Mouse (Mus musculus): Measurements from ENCODE around the gene Amt. TPM values are rescaled to one million over a fixed set of nuclear protein-coding genes. Genes with fewer than 3 reads are reported as not detected.
"Not testable (repeated sequence)": the region's sequence is repeated elsewhere in the genome, so short reads cannot be mapped to it uniquely, and the experiment has no call there.

The Amt gene
- polyA plus RNA-seq, 1 experiment from 2014 or later = 6.2 TPM

DNA sequence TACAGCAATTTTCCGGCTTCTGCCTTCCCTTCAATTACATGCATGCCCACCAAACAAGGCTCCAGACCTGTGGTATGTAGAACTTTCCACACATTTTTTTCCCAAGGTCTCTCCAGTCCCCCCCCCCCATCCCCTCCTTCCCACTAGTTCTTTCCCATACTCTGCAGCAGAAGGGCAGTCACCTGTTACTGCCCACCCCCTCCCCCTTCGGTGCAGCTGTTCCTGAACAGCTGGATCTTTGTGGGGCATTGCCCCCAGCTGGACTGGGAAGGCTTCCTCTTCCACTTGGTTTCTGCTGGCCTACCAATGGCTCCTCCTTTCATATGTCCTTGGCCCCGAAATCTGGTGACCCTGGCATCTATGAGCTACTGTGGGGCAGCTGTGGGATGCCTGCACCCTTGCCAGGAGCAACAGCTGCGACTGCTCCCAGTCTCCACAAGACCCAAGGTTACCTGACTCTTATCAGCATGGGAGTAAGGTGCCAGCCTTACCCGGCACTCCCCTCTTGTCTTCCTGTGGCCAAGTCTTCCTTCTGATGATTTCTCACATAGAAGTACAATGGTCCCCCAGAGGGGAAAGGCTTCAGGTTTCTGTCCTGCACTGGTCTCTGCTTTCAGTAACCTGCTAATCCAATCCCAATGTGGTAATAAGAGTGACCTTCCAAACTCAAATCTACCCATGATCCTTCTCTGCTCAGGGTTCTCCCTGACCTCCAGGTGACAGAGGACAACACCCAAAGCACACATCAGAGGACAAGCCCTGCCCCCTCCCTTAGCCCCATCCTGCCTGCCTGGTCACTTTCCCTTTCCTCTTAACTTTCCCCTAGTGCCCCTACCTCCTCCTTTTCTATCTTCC lies 21.9 kb upstream of the Amt start:
- Histone ChIP-seq H3K27ac (replicated peaks; ENCODE audit: low read depth, low read length) (no peak overlapping the region), H3K4me3 (ENCODE audit: low read depth, low read length) (no peak overlapping the region), H3K4me2 (ENCODE audit: low read depth, low read length) (no peak overlapping the region), H3K36me3 (ENCODE audit: control insufficient read depth, insufficient read depth, low read length) (no peaks in the 10 kb centered on the region), H3K27me3 (replicated peaks; ENCODE audit: control insufficient read depth, insufficient read depth, low read length) (no peaks in the 10 kb centered on the region), H3K4me1 (ENCODE audit: control insufficient read depth, insufficient read depth, low read length) (no peaks in the 10 kb centered on the region), H3K9me3 (ENCODE audit: control insufficient read depth, low read length) (no peaks in the 10 kb centered on the region), H3K9ac (ENCODE audit: low read depth, low read length) (no peak overlapping the region)
- DNase-seq (ENCODE audit: low spot score) (no peak), ATAC-seq (ENCODE audit: low read depth) (peak; percentile 79; the same call in 1 of the 2 replicates)
- 52% methylated on average over 5 of the region's 5 CpGs for WGBS

- H3K27me3 ChIP-seq (replicated peaks; ENCODE audit: control insufficient read depth, insufficient read depth, low read length) = no peaks in the 10 kb centered on the region
- no peak overlapping the region for H3K27ac ChIP-seq (replicated peaks; ENCODE audit: low read depth, low read length)
- H3K9ac ChIP-seq (ENCODE audit: low read depth, low read length) = no peak overlapping the region
- H3K4me1 ChIP-seq (ENCODE audit: control insufficient read depth, insufficient read depth, low read length) = no peaks in the 10 kb centered on the region
- ATAC-seq (ENCODE audit: low read depth) = no peak
- no peak for DNase-seq (ENCODE audit: low spot score)
- H3K4me2 ChIP-seq (ENCODE audit: low read depth, low read length) = no peak overlapping the region
- no peaks in the 10 kb centered on the region for H3K36me3 ChIP-seq (ENCODE audit: control insufficient read depth, insufficient read depth, low read length)
- H3K9me3 ChIP-seq (ENCODE audit: control insufficient read depth, low read length) = no peaks in the 10 kb centered on the region
- 49% methylated on average over 6 of the region's 6 CpGs for WGBS
- no peak overlapping the region for H3K4me3 ChIP-seq (ENCODE audit: low read depth, low read length)
Observed at GRCm38 (mm10) chr9:108275331-108275659, 21.4 kb upstream of the Amt start.

DNA sequence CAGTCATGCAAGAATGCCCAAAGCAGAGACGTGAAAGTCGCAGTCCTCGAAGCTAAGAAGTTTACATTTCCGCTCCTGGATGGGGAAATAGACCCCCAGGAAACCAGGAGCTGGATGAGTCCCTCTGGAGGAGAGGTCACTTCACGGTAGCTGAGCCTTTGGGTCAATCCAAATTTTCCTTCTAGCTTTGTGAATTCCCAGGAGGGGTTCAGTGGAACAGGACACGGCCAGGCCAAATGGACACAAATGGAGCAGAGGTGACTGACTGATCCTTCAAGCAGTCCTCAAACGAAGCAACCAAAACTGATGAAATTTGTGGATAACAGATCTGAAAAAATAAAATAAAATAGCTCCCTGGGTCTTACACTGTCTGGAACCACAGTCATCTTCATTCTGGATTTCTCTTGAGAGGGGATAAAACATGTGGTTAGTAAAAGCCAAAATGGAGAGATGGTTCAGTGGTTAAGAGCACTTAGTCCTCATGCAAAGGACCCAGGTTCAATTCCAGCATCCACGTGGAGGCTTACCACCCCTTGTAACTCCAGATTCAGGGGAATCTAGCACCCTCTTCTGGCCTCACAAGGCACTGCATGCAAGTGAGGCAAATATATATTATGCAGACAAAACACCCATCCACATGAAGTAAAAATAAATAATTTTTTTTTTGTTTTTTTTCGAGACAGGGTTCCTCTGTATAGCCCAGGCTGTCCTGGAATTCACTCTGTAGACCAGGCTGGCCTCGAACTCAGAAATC lies 17.8 kb upstream of the Amt start:
- Histone ChIP-seq H3K36me3 (ENCODE audit: control insufficient read depth, insufficient read depth, low read length) (no peaks in the 10 kb centered on the region), H3K9ac (ENCODE audit: low read depth, low read length) (no peak overlapping the region), H3K27me3 (replicated peaks; ENCODE audit: control insufficient read depth, insufficient read depth, low read length) (no peaks in the 10 kb centered on the region), H3K4me2 (ENCODE audit: low read depth, low read length) (no peak overlapping the region), H3K4me3 (ENCODE audit: low read depth, low read length) (no peak overlapping the region), H3K4me1 (ENCODE audit: control insufficient read depth, insufficient read depth, low read length) (no peaks in the 10 kb centered on the region), H3K27ac (replicated peaks; ENCODE audit: low read depth, low read length) (no peak overlapping the region), H3K9me3 (ENCODE audit: control insufficient read depth, low read length) (no peaks in the 10 kb centered on the region)
- 67% methylated on average over 10 of the region's 10 CpGs for WGBS
- DNase-seq (ENCODE audit: low spot score) (no peak), ATAC-seq (ENCODE audit: low read depth) (no peak)

DNA sequence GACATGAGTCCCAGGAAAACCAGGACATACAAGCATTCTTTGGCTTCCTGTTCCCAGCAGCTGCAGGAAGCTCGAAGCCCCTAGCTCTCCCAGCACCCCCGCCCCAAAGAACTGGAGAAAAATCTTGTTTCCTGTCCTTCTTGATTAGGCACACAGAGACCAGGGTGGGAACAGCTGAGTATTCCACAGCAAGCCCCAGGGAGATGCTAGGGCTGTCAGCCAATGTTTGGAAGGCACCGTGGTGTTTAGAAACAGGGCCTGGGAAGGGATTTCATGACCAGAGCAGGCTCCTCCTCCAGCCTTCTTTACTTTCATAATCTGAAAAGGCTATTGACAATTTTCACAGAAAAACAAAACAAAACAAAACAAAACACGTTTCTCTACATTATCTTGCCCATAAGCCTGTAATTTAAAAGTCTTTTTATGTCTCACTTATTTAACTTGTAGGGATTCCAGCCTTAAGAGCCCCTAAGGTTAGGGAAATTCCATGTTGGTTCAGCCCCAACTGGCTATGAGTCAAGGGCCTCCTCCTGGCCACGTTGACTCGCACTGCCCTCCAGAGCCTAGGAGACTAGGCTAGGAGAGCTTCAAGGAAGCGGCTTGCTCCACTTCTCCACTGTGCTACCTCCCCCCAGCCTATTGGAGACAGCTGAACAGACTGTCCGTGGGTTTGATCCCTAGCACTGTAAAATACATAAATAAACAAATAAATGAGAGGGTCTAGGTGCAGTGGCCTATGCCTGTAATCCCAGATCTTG lies 16.4 kb upstream of the Amt start:
- no peaks in the 10 kb centered on the region for H3K27me3 ChIP-seq (replicated peaks; ENCODE audit: control insufficient read depth, insufficient read depth, low read length)
- H3K4me2 ChIP-seq (ENCODE audit: low read depth, low read length) = no peak overlapping the region
- ATAC-seq (ENCODE audit: low read depth) = peak; percentile 86
- no peaks in the 10 kb centered on the region for H3K9me3 ChIP-seq (ENCODE audit: control insufficient read depth, low read length)
- H3K4me3 ChIP-seq (ENCODE audit: low read depth, low read length) = no peak overlapping the region
- DNase-seq (ENCODE audit: low spot score) = peak; percentile 90
- H3K4me1 ChIP-seq (ENCODE audit: control insufficient read depth, insufficient read depth, low read length) = no peaks in the 10 kb centered on the region
- H3K9ac ChIP-seq (ENCODE audit: low read depth, low read length) = no peak overlapping the region
- WGBS = 30% methylated on average over 8 of the region's 8 CpGs
- H3K27ac ChIP-seq (replicated peaks; ENCODE audit: low read depth, low read length) = peak overlapping the region; percentile 35
- no peaks in the 10 kb centered on the region for H3K36me3 ChIP-seq (ENCODE audit: control insufficient read depth, insufficient read depth, low read length)

DNA sequence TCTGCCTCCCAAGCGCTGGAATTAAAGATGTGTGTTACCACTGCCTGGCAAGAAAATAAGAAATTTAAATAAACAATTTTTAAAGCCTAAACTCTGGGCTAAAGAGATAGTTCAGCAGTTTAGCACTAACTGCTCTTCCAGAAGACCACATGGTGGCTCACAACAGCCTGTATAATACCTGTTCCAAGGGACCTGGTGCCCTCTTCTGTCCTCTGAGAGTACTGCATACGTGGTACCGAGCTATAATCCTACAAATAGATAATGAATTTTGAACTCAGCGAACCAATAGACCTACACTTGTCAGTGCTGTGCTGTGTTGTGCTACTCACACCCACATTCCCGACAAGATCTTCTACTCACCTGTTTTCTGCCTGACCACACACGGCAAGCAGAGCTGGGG lies 12.2 kb upstream of the Amt start:
- 12% methylated on average over 6 of the region's 6 CpGs for WGBS
- Histone ChIP-seq H3K4me3 (ENCODE audit: low read depth, low read length) (no peak overlapping the region), H3K27ac (replicated peaks; ENCODE audit: low read depth, low read length) (no peak overlapping the region), H3K9ac (ENCODE audit: low read depth, low read length) (no peak overlapping the region), H3K36me3 (ENCODE audit: control insufficient read depth, insufficient read depth, low read length) (no peaks in the 10 kb centered on the region), H3K4me1 (ENCODE audit: control insufficient read depth, insufficient read depth, low read length) (no peaks in the 10 kb centered on the region), H3K27me3 (replicated peaks; ENCODE audit: control insufficient read depth, insufficient read depth, low read length) (no peaks in the 10 kb centered on the region), H3K4me2 (ENCODE audit: low read depth, low read length) (no peak overlapping the region), H3K9me3 (ENCODE audit: control insufficient read depth, low read length) (no peaks in the 10 kb centered on the region)
- ATAC-seq (ENCODE audit: low read depth) = peak; percentile 77
- DNase-seq (ENCODE audit: low spot score) = peak; percentile 87

DNA sequence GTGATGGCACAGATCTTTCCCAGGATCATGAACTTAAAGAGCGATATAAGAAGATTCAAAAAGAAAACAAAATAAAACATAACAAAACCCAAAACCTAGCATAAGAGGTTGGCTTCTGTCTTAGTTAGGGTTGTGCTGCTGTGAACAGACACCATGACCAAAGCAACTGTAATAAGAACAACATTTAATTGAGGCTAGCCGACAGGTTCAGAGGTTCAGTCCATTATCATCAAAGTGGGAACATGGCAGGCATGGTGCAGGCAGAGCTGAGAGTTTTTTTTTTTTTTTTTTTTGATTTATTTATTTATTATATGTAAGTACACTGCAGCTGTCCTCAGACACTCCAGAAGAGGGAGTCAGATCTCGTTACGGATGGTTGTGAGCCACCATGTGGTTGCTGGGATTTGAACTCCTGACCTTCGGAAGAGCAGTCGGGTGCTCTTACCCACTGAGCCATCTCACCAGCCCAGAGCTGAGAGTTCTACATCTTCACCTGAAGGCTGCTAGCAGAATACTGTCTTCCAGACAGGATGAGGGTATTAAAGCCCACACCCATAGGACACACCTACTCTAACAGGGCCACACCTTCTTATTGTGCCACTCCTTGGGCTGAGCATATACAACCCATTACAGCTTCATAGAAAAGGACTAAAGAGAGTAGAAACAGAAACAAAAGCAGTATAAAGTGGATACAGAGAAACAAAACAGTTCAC lies 9.0 kb upstream of the Amt start:
- H3K27me3 ChIP-seq (replicated peaks; ENCODE audit: control insufficient read depth, insufficient read depth, low read length); H3K9me3 ChIP-seq (ENCODE audit: control insufficient read depth, low read length); H3K4me1 ChIP-seq (ENCODE audit: control insufficient read depth, insufficient read depth, low read length); H3K36me3 ChIP-seq (ENCODE audit: control insufficient read depth, insufficient read depth, low read length); H3K4me3 ChIP-seq (ENCODE audit: low read depth, low read length); H3K4me2 ChIP-seq (ENCODE audit: low read depth, low read length); H3K9ac ChIP-seq (ENCODE audit: low read depth, low read length); H3K27ac ChIP-seq (replicated peaks; ENCODE audit: low read depth, low read length); DNase-seq (ENCODE audit: low spot score); ATAC-seq (ENCODE audit: low read depth): not testable (repeated sequence)
- 86% methylated on average over 4 of the region's 6 CpGs for WGBS

GRCm38 (mm10) chr9:108289347-108289746 lies 7.3 kb upstream of the Amt start:
- Histone ChIP-seq H3K36me3 (ENCODE audit: control insufficient read depth, insufficient read depth, low read length) (peaks cover 6% of the 10 kb centered on the region; the same call in 1 of the 2 replicates), H3K4me3 (ENCODE audit: low read depth, low read length) (peak overlapping the region; percentile 67; the same call in 1 of the 2 replicates), H3K9me3 (ENCODE audit: control insufficient read depth, low read length) (no peaks in the 10 kb centered on the region), H3K4me1 (ENCODE audit: control insufficient read depth, insufficient read depth, low read length) (peaks cover 7% of the 10 kb centered on the region), H3K9ac (ENCODE audit: low read depth, low read length) (peak overlapping the region; percentile 68; the same call in 1 of the 2 replicates), H3K27ac (replicated peaks; ENCODE audit: low read depth, low read length) (no peak overlapping the region), H3K27me3 (replicated peaks; ENCODE audit: control insufficient read depth, insufficient read depth, low read length) (no peaks in the 10 kb centered on the region), H3K4me2 (ENCODE audit: low read depth, low read length) (peak overlapping the region; percentile 77)
- ATAC-seq (ENCODE audit: low read depth) = no peak
- 58% methylated on average over 2 of the region's 2 CpGs for WGBS
- no peak for DNase-seq (ENCODE audit: low spot score)

Measured in embryonic facial prominence, embryonic 14.5 days (tissue).